Mouse (Mus musculus): Measurements from ENCODE around the gene Usp33.

DNA sequence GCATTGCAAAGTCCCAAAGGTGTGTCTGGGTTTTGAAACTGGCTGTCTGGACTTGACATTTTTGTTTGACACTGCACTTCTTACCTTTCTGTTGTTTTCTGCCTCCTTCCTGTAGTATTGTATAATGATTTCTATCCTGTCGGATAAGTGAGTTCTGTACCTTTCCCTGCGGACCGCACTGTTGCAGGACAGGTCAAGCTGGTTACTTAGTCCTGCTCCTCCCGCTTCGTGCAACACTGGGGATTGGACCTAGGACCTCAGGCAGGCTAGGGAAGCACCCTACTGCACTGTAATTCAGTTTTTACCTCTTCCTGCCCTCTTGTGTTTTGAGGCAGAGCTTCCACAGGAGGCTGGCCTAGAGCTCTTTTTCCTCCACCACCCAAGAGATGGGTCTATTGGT, 54.2 kb downstream of the Usp33 start:
- no peak for TF ChIP-seq CTCF (conservative IDR thresholded peaks at IDR 0.05 in 1 of 2, IDR thresholded peaks at IDR 0.05 in 1 of 2; ENCODE audit: low read depth in 2 of 2, low read length in 2 of 2)
- TF ChIP-seq POLR2A (IDR thresholded peaks at IDR 0.05; ENCODE audit: low read depth, low read length): no peak
- no peak for TF ChIP-seq MEF2A (IDR thresholded peaks at IDR 0.05; ENCODE audit: borderline replicate concordance, low read depth, low read length)
- TF ChIP-seq POLR2AphosphoS2 (IDR thresholded peaks at IDR 0.05; ENCODE audit: low read depth, low read length): no peak
- TF ChIP-seq EP300 (IDR thresholded peaks at IDR 0.05; ENCODE audit: low read length): no peak
- no peak for TF ChIP-seq ELF1 (IDR thresholded peaks at IDR 0.05; ENCODE audit: low read depth, low read length)
- TF ChIP-seq TCF12 (IDR thresholded peaks at IDR 0.05; ENCODE audit: low read depth, low read length): no peak
- no peak for TF ChIP-seq RAD21 (IDR thresholded peaks at IDR 0.05; ENCODE audit: low read depth, low read length)
- TF ChIP-seq ZNF384 (IDR thresholded peaks at IDR 0.05; ENCODE audit: low read depth, low read length): no peak
- no peak for TF ChIP-seq ZKSCAN1 (IDR thresholded peaks at IDR 0.05; ENCODE audit: borderline replicate concordance, low read depth, low read length)

All from CH12.LX (cell line).